Mouse (Mus musculus) T-helper 1 cell (primary cell): ENCODE results near the gene Fam81a.

ENCODE experiments used
- in situ Hi-C: fragments of 300-600 bp; cut with MboI, MseI; formaldehyde crosslinking; loops from one replicate; pipeline ENCODE4 v1.15.1; 2025; ENCODE audit warnings: high pct_unique_total_duplicates

Gene Fam81a

GRCm38 (mm10) chr9:70142460-70142859, at the start of gene Fam81a:
Gene Fam81a, minus strand, starts transcription at chr9:70142560.
- in situ Hi-C loops, result no loop called here

- in situ Hi-C loops, result no loop called here
Observed at GRCm38 (mm10) chr9:70182639-70183038, 40.3 kb upstream of the Fam81a start.

GRCm38 (mm10) chr9:70181719-70182118, 39.4 kb upstream of the Fam81a start:
- in situ Hi-C loops, result no loop called here

GRCm38 (mm10) chr9:70176291-70176690, 33.9 kb upstream of the Fam81a start:
- in situ Hi-C loops, result no loop called here

GRCm38 (mm10) chr9:70174896-70175295, 32.5 kb upstream of the Fam81a start:
- in situ Hi-C loops, result no loop called here

- in situ Hi-C loops, result no loop called here
Observed at GRCm38 (mm10) chr9:70174291-70174848, 32.0 kb upstream of the Fam81a start.

GRCm38 (mm10) chr9:70168973-70169372, 26.6 kb upstream of the Fam81a start:
- in situ Hi-C loops, result no loop called here

- in situ Hi-C loops, result no loop called here
Observed at GRCm38 (mm10) chr9:70160071-70160470, 17.7 kb upstream of the Fam81a start.

- in situ Hi-C loops, result no loop called here
Observed at GRCm38 (mm10) chr9:70147618-70148017, 5.3 kb upstream of the Fam81a start.

GRCm38 (mm10) chr9:70145426-70145825, 3.1 kb upstream of the Fam81a start:
- in situ Hi-C loops, result no loop called here

- in situ Hi-C loops, result no loop called here
Observed at GRCm38 (mm10) chr9:70143326-70143725, 966 bp upstream of the Fam81a start.

GRCm38 (mm10) chr9:70141885-70142326, 454 bp downstream of the Fam81a start:
- in situ Hi-C loops, result no loop called here

- in situ Hi-C loops, result no loop called here
Observed at GRCm38 (mm10) chr9:70140871-70141796, 1.2 kb downstream of the Fam81a start.

GRCm38 (mm10) chr9:70140340-70140739, 2.0 kb downstream of the Fam81a start:
- in situ Hi-C loops, result no loop called here

GRCm38 (mm10) chr9:70139331-70139885, 3.0 kb downstream of the Fam81a start:
- in situ Hi-C loops, result no loop called here

- in situ Hi-C loops, result no loop called here
Observed at GRCm38 (mm10) chr9:70138511-70138910, 3.8 kb downstream of the Fam81a start.

- in situ Hi-C loops, result no loop called here
Observed at GRCm38 (mm10) chr9:70137991-70138390, 4.4 kb downstream of the Fam81a start.

- in situ Hi-C loops, result no loop called here
Observed at GRCm38 (mm10) chr9:70135186-70135585, 7.2 kb downstream of the Fam81a start.

- in situ Hi-C loops, result no loop called here
Observed at GRCm38 (mm10) chr9:70134716-70135115, 7.6 kb downstream of the Fam81a start.

- in situ Hi-C loops, result no loop called here
Observed at GRCm38 (mm10) chr9:70134215-70134614, 8.1 kb downstream of the Fam81a start.

- in situ Hi-C loops, result no loop called here
Observed at GRCm38 (mm10) chr9:70130786-70131185, 11.6 kb downstream of the Fam81a start.

- in situ Hi-C loops, result loop anchor here (5.0 kb wide), 1 partner anchor 80 kb away; no protein-coding TSS in a partner anchor
Observed at GRCm38 (mm10) chr9:70111869-70112286, 30.5 kb downstream of the Fam81a start.
